Mouse (Mus musculus): Measurements from ENCODE around the gene Tenm2. TPM values are rescaled to one million over a fixed set of nuclear protein-coding genes. Genes with fewer than 3 reads are reported as not detected.
A peak's percentile ranks its signal among the peaks of the same experiment; 100 is the strongest.

Gene Tenm2
- polyA plus RNA-seq, 1 experiment = 0.61 TPM

DNA sequence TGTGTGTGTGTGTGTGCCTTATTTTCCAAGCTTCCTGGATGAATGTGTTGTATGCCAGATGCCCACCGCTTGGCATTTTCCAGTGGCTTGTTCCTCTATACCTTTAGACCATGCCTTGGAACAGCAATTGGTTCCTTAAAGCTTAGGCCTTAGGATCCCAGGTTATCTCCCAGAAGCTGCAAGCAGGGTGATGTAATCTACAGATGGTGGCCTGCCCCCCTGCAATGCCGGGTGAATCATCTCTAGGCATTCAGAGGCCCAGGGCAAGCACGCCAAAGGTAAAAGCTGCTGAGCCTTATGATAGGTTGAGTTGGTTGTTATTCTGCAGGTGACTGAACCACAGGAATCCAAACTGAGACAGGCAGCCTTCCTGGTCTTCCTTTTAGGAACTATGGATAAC, 1253.0 kb downstream of the Tenm2 start:
- Histone ChIP-seq H3K27ac (ENCODE audit: insufficient read depth, low read depth, low read length) (no peak overlapping the region; the same call in 1 of the 2 replicates), H3K4me1 (ENCODE audit: control insufficient read depth, insufficient read depth, low read length) (peaks cover 9% of the 10 kb centered on the region; the same call in 1 of the 2 replicates), H3K27me3 (replicated peaks; ENCODE audit: control insufficient read depth, insufficient read depth, low read length) (no peaks in the 10 kb centered on the region), H3K4me3 (ENCODE audit: insufficient read depth, low read depth, low read length) (no peak overlapping the region), H3K36me3 (ENCODE audit: control insufficient read depth, insufficient read depth, low read length) (no peaks in the 10 kb centered on the region)
- TF ChIP-seq CTCF (conservative IDR thresholded peaks at IDR 0.05; ENCODE audit: insufficient read depth, insufficient read length, low read depth, low read length) = no peak
- TF ChIP-seq POLR2A (IDR thresholded peaks at IDR 0.05; ENCODE audit: low read depth, low read length) = no peak
- 63% methylated on average over 3 of the region's 3 CpGs for WGBS
- peak; percentile 44 for DNase-seq

DNA sequence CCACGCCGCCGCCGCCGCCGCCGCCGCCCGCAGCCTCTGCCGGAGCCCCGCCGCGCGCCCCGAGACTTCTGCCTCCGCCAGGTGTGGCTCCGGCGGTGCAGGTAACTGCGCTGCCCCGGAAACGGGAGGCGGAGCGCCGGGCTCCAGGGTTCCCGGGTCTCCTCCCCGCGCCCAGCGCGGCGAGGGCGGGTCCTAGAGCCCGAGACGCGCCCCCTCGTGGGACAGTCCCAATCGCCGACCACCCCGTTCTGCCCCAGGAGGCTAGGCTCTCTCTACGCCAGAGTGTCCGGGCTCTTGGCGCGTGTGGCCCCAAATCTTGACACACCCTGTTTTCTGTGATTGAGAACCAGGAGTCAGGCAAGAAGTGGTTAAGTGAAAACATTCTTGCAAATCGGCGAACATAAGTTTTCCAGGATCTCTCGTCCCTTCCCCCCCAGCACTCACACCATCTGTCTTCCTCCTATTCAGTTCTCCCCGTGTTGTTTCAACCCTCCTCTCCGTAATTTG, 1255.3 kb downstream of the Tenm2 start, which contains the start of gene Wwc1:
TSS of gene Wwc1 (minus strand) at position 117 of the 507 bp plus-strand sequence.
- WGBS = 2% methylated on average over 47 of the region's 47 CpGs
- H3K27ac ChIP-seq (ENCODE audit: insufficient read depth, low read depth, low read length) = peak within 1 kb of the TSS; percentile 90
- DNase-seq = peak; percentile 87

DNA sequence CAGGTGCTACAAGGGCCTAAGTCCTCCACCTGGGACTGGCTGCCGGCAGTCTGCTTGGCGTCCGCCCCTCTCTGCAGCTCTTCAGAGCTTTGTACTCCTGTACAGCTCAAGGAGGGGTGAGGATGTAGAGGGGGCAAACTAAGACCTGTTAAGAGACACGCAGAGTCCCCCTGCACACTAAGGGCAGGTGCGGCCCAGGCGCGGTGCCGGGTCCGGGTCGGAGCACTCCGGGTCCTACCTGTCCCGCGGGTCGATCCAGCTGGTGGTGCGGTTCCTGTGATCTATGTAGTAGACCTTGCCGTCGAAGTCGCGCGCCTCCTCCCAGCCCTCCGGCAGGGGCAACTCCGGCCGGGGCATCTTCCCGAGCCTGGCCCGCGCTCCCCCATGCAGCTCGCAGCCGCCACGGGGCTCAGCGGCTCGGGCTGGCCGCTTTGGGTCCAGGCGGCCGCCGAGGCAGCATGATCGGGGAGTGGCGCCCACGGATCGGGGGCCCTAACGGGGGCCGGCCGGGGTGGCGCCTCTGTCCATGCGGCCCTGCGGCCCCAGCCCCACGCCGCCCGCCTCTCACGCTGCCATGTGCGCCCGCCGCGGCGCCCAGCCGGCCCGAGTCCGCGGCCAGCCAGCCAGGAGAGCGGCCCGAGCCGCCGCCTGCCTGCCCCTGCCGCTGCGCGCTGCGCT, 1255.9 kb downstream of the Tenm2 start:
- Histone ChIP-seq H3K27ac (ENCODE audit: insufficient read depth, low read depth, low read length) (peak overlapping the region; percentile 90), H3K4me3 (ENCODE audit: insufficient read depth, low read depth, low read length) (peak overlapping the region; percentile 91), H3K36me3 (ENCODE audit: control insufficient read depth, insufficient read depth, low read length) (no peaks in the 10 kb centered on the region), H3K4me1 (ENCODE audit: control insufficient read depth, insufficient read depth, low read length) (peaks cover 18% of the 10 kb centered on the region; the same call in 1 of the 2 replicates), H3K27me3 (replicated peaks; ENCODE audit: control insufficient read depth, insufficient read depth, low read length) (no peaks in the 10 kb centered on the region)
- WGBS = 6% methylated on average over 63 of the region's 66 CpGs
- DNase-seq = no peak
- TF ChIP-seq POLR2A (IDR thresholded peaks at IDR 0.05; ENCODE audit: low read depth, low read length) (no peak), CTCF (conservative IDR thresholded peaks at IDR 0.05; ENCODE audit: insufficient read depth, insufficient read length, low read depth, low read length) (no peak)

More for the DNA sequence above, 1255.3 kb downstream of the Tenm2 start, which contains the start of gene Wwc1:
- H3K4me1 ChIP-seq (ENCODE audit: control insufficient read depth, insufficient read depth, low read length) = peaks cover 14% of the 10 kb centered on the region; the same call in 1 of the 2 replicates
- no peaks in the 10 kb centered on the region for H3K27me3 ChIP-seq (replicated peaks; ENCODE audit: control insufficient read depth, insufficient read depth, low read length)
- TF ChIP-seq POLR2A (IDR thresholded peaks at IDR 0.05; ENCODE audit: low read depth, low read length) (no peak), CTCF (conservative IDR thresholded peaks at IDR 0.05; ENCODE audit: insufficient read depth, insufficient read length, low read depth, low read length) (0 out of 2 replicates have a peak, but pooled peaks have one; percentile 22)
- H3K4me3 ChIP-seq (ENCODE audit: insufficient read depth, low read depth, low read length) = peak within 1 kb of the TSS; percentile 91
- no peaks in the 10 kb centered on the region for H3K36me3 ChIP-seq (ENCODE audit: control insufficient read depth, insufficient read depth, low read length)

DNA sequence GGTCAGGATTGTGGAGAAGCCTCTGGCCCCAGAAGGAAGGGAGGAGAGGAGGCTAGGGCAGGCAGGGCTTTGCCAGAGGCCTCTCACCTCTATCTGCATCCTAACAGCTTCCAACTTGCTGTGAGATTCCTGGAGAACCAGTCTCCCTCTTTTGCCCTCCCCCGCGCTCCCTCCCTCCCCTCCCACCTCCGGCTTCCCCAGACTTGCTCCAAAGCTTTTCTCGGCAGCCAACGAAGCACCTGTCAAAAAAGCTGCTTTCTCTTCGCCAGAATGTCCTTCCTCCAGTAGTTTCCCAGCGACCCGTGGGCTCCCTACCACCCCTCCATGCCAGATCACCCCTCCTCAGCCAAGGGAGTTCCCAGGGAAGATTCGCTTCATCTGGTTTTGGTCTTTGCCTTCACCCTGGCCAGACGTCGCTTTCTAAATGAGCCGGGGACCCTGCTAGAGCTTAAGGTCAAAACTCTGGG, 1256.5 kb downstream of the Tenm2 start:
- Histone ChIP-seq H3K27ac (ENCODE audit: insufficient read depth, low read depth, low read length) (peak overlapping the region; percentile 90), H3K27me3 (replicated peaks; ENCODE audit: control insufficient read depth, insufficient read depth, low read length) (no peaks in the 10 kb centered on the region), H3K4me3 (ENCODE audit: insufficient read depth, low read depth, low read length) (peak overlapping the region; percentile 91), H3K36me3 (ENCODE audit: control insufficient read depth, insufficient read depth, low read length) (no peaks in the 10 kb centered on the region), H3K4me1 (ENCODE audit: control insufficient read depth, insufficient read depth, low read length) (peaks cover 20% of the 10 kb centered on the region; the same call in 1 of the 2 replicates)
- TF ChIP-seq POLR2A (IDR thresholded peaks at IDR 0.05; ENCODE audit: low read depth, low read length) (no peak), CTCF (conservative IDR thresholded peaks at IDR 0.05; ENCODE audit: insufficient read depth, insufficient read length, low read depth, low read length) (no peak)
- peak; percentile 72 for DNase-seq
- 2% methylated on average over 12 of the region's 12 CpGs for WGBS

DNA sequence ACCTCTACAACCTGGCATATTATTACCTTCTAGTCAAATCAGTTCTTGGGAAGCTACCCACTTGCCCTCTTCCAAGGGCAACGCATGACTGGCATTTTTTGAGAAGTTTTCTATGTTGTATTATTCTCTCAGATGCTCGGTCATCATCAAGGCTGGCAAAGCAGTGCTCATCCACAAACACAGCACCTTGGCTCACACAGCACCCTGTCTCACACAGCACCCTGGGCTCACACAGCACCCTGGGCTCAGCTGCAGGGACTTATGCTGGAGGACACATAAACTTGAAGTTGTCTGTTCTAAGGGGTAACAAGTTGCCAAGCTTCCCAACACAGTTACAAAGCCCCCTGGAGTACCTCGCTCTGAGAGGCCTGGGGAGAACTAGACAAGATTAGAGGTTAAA, 1258.0 kb downstream of the Tenm2 start:
- 46% methylated on average over 3 of the region's 3 CpGs for WGBS
- 0 out of 2 replicates have a peak overlapping the region, but pooled peaks have one; percentile 91 for H3K4me3 ChIP-seq (ENCODE audit: insufficient read depth, low read depth, low read length)
- no peak for TF ChIP-seq POLR2A (IDR thresholded peaks at IDR 0.05; ENCODE audit: low read depth, low read length)
- no peaks in the 10 kb centered on the region for H3K36me3 ChIP-seq (ENCODE audit: control insufficient read depth, insufficient read depth, low read length)
- H3K27ac ChIP-seq (ENCODE audit: insufficient read depth, low read depth, low read length) = peak overlapping the region; percentile 90
- peak; percentile 42 for DNase-seq
- no peaks in the 10 kb centered on the region for H3K27me3 ChIP-seq (replicated peaks; ENCODE audit: control insufficient read depth, insufficient read depth, low read length)
- peaks cover 25% of the 10 kb centered on the region; the same call in 1 of the 2 replicates for H3K4me1 ChIP-seq (ENCODE audit: control insufficient read depth, insufficient read depth, low read length)

DNA sequence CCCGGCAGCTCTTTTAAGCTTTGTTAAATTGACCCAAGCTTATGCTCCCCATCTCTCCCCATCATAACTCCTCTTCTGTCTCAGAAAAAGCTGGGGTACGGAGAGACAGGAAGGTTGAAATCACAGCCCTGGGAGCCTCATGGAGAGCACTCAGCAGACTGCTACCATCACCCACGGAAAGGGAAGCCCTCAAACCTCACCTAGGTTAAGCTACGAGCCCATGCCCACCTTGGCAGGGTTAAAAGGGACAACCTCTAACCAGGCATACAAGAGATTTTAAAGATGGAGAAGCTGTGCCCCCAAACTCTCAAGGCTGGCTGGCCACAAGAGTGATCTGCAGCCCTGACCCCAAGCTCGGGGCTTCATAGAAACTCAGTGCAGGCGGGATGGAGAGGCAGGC, 1258.7 kb downstream of the Tenm2 start:
- H3K36me3 ChIP-seq (ENCODE audit: control insufficient read depth, insufficient read depth, low read length) = no peaks in the 10 kb centered on the region
- H3K4me1 ChIP-seq (ENCODE audit: control insufficient read depth, insufficient read depth, low read length) = peaks cover 26% of the 10 kb centered on the region; the same call in 1 of the 2 replicates
- H3K27ac ChIP-seq (ENCODE audit: insufficient read depth, low read depth, low read length) = peak overlapping the region; percentile 24
- H3K27me3 ChIP-seq (replicated peaks; ENCODE audit: control insufficient read depth, insufficient read depth, low read length) = no peaks in the 10 kb centered on the region
- TF ChIP-seq CTCF (conservative IDR thresholded peaks at IDR 0.05; ENCODE audit: insufficient read depth, insufficient read length, low read depth, low read length) = no peak
- TF ChIP-seq POLR2A (IDR thresholded peaks at IDR 0.05; ENCODE audit: low read depth, low read length) = no peak
- peak overlapping the region; percentile 28; the same call in 1 of the 2 replicates for H3K4me3 ChIP-seq (ENCODE audit: insufficient read depth, low read depth, low read length)
- 33% methylated on average over 6 of the region's 6 CpGs for WGBS
- DNase-seq = no peak

DNA sequence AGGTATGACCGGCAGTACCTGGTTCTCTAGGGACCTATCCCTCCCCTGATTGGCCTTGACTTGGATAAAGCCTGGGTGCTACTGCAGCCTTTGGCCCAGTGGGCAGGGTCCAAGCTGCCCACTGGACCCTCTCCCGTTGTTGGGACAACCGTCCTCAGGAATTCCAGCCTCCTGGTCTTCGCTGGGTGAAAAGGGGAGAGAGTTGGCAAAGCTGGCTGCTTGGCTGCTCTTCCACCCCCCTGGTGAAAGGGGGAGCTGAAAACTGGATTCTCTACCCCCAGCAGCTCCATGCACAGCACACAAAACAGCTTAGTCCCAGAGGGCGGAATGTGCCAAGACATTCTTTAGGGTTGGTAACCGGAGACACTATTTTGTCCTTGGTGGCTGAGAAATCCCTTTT, 1259.3 kb downstream of the Tenm2 start:
- peaks cover 31% of the 10 kb centered on the region; the same call in 1 of the 2 replicates for H3K4me1 ChIP-seq (ENCODE audit: control insufficient read depth, insufficient read depth, low read length)
- no peaks in the 10 kb centered on the region for H3K27me3 ChIP-seq (replicated peaks; ENCODE audit: control insufficient read depth, insufficient read depth, low read length)
- WGBS = 29% methylated on average over 6 of the region's 6 CpGs
- peak; percentile 85 for DNase-seq
- H3K27ac ChIP-seq (ENCODE audit: insufficient read depth, low read depth, low read length) = peak overlapping the region; percentile 24
- H3K36me3 ChIP-seq (ENCODE audit: control insufficient read depth, insufficient read depth, low read length) = no peaks in the 10 kb centered on the region
- TF ChIP-seq POLR2A (IDR thresholded peaks at IDR 0.05; ENCODE audit: low read depth, low read length) = no peak
- no peak for TF ChIP-seq CTCF (conservative IDR thresholded peaks at IDR 0.05; ENCODE audit: insufficient read depth, insufficient read length, low read depth, low read length)
- H3K4me3 ChIP-seq (ENCODE audit: insufficient read depth, low read depth, low read length) = no peak overlapping the region

All from kidney, adult 2 months (tissue).